Mouse (Mus musculus) limb, embryonic 11.5 days (tissue): ENCODE results near the gene Ppp1r14a. TPM values are rescaled to one million over a fixed set of nuclear protein-coding genes. Genes with fewer than 3 reads are reported as not detected.

Source experiments
- ATAC-seq: fragments of 200-750 bp; cut with Nextera tagmentation; 2 replicates; pipeline ENCODE4 v1.8.0; 2017; ENCODE audit warnings: low read depth; ENCODE audit not compliant: insufficient number of reproducible peaks, low FRiP score, low TSS enrichment
- DNase-seq: peaks from one replicate; pipeline ENCODE4 v3.0.0-alpha.2; 2015; ENCODE audit warnings: low spot score
- H3K27ac ChIP-seq: fragments of 300-500 bp; sonication (generic); replicated peaks from 2 replicates; pipeline ENCODE4 v1.5.1; 2014; ENCODE audit warnings: low read depth, mild to moderate bottlenecking, low read length
- H3K27me3 ChIP-seq: fragments of 300-500 bp; sonication (generic); 2 replicates; pipeline ENCODE4 v1.6.1; 2014; ENCODE audit warnings: mild to moderate bottlenecking, low read length, mixed read lengths; ENCODE audit not compliant: control insufficient read depth, insufficient read depth
- H3K36me3 ChIP-seq: fragments of 300-500 bp; sonication (generic); 2 replicates; pipeline ENCODE4 v1.6.1; 2014; ENCODE audit warnings: mild to moderate bottlenecking, low read length, moderate library complexity, mixed read lengths; ENCODE audit not compliant: control insufficient read depth, insufficient read depth
- H3K4me1 ChIP-seq: fragments of 300-500 bp; sonication (generic); 2 replicates; pipeline ENCODE4 v1.6.1; 2014; ENCODE audit warnings: low read length, mixed read lengths; ENCODE audit not compliant: control insufficient read depth, insufficient read depth
- H3K4me2 ChIP-seq: fragments of 300-500 bp; sonication (generic); 2 replicates; pipeline ENCODE4 v1.6.1; 2014; ENCODE audit warnings: low read depth, mild to moderate bottlenecking, moderate library complexity; ENCODE audit not compliant: severe bottlenecking
- H3K4me3 ChIP-seq: fragments of 300-500 bp; sonication (generic); 2 replicates; pipeline ENCODE4 v1.5.1; 2014; ENCODE audit warnings: low read depth, low read length
- H3K9ac ChIP-seq: fragments of 300-500 bp; sonication (generic); 2 replicates; pipeline ENCODE4 v1.6.1; 2014; ENCODE audit warnings: mild to moderate bottlenecking, low read length
- H3K9me3 ChIP-seq: fragments of 300-500 bp; sonication (generic); 2 replicates; pipeline ENCODE4 v1.6.1; 2016; ENCODE audit warnings: low read length; ENCODE audit not compliant: control insufficient read depth
- WGBS: fragments of 180-500 bp; shearing (Covaris S2); extraction: QIAGEN DNeasy Blood & Tissue Kit; methylation state at CpG from one replicate; pipeline ENCODE4 v1.1.7; 2014; 5-methylcytosine and 5-hydroxymethylcytosine counted together
- polyA plus RNA-seq: library from polyadenylated mRNA; unstranded; fragments of >200 nt; fragmentation: Nextera tagmentation; extraction: Ambion mirVana; gene quantifications from 2 replicates; pipeline ENCODE4 v1.2.1, GENCODE M21; 2014

Gene Ppp1r14a
- polyA plus RNA-seq, 1 experiment from 2014 or later = 3.5 TPM

DNA sequence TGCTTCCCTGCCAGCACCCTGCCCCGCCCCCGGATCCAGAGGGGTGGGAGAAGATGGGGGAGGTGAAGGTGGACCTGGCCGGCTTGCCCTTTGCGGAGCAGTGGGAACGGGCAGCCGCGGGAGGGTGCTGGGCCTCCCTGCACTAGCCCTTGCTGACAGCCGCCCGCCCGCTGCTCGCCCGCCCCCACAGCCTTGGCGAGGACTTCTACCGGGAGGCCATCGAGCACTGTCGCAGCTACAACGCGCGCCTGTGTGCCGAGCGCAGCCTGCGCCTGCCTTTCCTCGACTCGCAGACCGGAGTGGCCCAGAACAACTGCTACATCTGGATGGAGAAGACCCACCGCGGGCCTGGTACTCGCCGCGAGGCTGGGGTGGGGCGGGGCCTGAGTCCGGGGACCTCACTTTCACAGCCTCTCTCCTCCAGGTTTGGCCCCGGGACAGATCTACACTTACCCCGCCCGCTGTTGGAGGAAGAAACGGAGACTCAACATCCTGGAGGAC, 20.2 kb downstream of the Ppp1r14a start:
- peak; percentile 61 for DNase-seq
- Histone ChIP-seq H3K27me3 (no peaks in the 10 kb centered on the region), H3K9me3 (no peaks in the 10 kb centered on the region), H3K9ac (peak overlapping the region; percentile 74), H3K4me2 (peak overlapping the region; percentile 76), H3K4me3 (peak overlapping the region; percentile 69), H3K36me3 (no peaks in the 10 kb centered on the region; the same call in 1 of the 2 replicates), H3K4me1 (peaks cover 46% of the 10 kb centered on the region), H3K27ac (peak overlapping the region; percentile 56; the same call in 1 of the 2 replicates)
- WGBS = under 1% methylated on average over 35 of the region's 36 CpGs
- ATAC-seq = no peak

DNA sequence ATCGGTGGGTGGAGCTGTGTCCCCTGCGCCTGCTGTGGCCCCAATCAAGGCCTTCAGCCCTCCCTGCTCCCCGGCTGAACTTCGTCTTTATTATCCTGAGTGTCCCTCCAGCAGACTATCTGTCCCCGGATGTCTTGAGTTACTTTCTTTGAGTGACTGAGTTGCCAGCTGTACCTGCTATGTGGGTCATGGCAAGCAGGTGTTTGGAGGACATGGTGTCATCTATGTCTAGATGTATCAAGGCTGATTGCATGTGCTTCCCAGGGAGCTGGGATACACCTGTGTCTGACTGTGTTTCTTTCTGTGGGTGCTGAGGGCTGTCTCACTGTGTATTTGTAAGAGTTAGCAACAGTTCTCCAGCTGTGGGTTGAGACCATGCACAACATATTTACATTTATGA, 20.6 kb downstream of the Ppp1r14a start:
- no peak for ATAC-seq
- WGBS = 3% methylated on average over 5 of the region's 5 CpGs

DNA sequence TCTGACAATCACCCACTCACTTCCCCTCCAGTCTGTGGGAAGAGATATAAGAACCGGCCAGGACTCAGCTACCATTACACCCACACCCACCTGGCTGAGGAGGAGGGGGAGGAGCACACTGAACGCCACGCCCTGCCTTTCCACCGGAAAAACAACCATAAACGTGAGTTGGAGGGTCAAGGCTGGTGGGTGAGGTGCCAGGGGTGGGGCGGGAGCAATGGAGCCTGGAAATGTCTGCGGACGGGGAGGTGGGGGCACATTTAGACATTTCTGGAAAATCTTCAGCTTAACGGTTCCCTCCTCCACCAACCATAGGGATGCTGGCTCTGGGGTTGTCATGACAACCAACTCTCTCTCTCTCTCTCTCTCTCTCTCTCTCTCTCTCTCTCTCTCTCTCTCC, 23.9 kb downstream of the Ppp1r14a start:
- no peak overlapping the region for H3K9ac ChIP-seq
- WGBS = 27% methylated on average over 9 of the region's 9 CpGs
- H3K4me3 ChIP-seq = no peak overlapping the region
- no peak overlapping the region for H3K27ac ChIP-seq
- DNase-seq = peak; percentile 28
- H3K4me1 ChIP-seq = peaks cover 61% of the 10 kb centered on the region
- H3K9me3 ChIP-seq = no peaks in the 10 kb centered on the region
- H3K4me2 ChIP-seq = peak overlapping the region; percentile 10; the same call in 1 of the 2 replicates
- no peak for ATAC-seq
- H3K36me3 ChIP-seq = no peaks in the 10 kb centered on the region; the same call in none of the 2 replicates
- H3K27me3 ChIP-seq = no peaks in the 10 kb centered on the region

More for the DNA sequence above, 20.6 kb downstream of the Ppp1r14a start:
- H3K9me3 ChIP-seq = no peaks in the 10 kb centered on the region
- peak overlapping the region; percentile 76 for H3K4me2 ChIP-seq
- no peaks in the 10 kb centered on the region; the same call in 1 of the 2 replicates for H3K36me3 ChIP-seq
- H3K4me3 ChIP-seq = peak overlapping the region; percentile 69
- peak overlapping the region; percentile 74 for H3K9ac ChIP-seq
- H3K27ac ChIP-seq = no peak overlapping the region; the same call in 1 of the 2 replicates
- H3K27me3 ChIP-seq = no peaks in the 10 kb centered on the region
- DNase-seq = no peak
- H3K4me1 ChIP-seq = peaks cover 45% of the 10 kb centered on the region

DNA sequence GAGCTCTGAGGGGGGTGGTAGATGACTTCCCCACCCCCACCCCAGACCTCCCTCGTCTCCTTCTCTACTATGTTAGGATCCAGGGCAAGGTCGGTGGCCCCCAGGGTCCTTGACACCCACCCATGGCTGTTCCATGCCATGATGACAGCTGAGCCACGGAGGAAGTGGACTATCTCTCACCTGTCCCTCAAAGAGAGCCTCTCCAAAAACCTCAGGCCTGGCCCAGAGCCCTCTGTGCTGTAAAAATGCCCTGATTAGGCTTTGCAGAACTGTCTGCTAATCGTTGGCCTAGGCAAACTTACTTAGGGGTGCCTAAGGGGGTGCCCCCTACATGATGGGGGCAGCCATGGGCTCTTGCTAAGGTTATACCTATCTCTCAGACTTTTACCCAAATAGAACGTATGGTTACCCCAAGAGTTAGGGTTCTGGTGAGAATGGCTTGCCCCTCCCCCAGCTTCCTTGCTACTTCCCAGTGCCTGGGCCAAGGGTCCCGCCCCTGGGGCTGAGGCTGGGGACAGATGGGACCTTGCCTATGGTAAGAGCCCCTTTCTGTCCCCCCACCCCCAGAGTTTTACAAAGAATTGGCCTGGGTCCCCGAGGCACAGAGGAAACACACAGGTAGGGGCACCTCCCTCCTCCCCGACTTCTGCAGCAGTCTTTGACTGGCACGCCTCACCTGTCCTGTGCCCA, 24.6 kb downstream of the Ppp1r14a start:
- H3K9me3 ChIP-seq = no peaks in the 10 kb centered on the region
- H3K4me1 ChIP-seq = peaks cover 63% of the 10 kb centered on the region
- WGBS = 48% methylated on average over 9 of the region's 9 CpGs
- no peak overlapping the region for H3K27ac ChIP-seq
- no peak overlapping the region for H3K9ac ChIP-seq
- H3K27me3 ChIP-seq = no peaks in the 10 kb centered on the region
- DNase-seq (no peak), ATAC-seq (no peak)
- no peaks in the 10 kb centered on the region; the same call in none of the 2 replicates for H3K36me3 ChIP-seq
- H3K4me3 ChIP-seq = no peak overlapping the region
- no peak overlapping the region for H3K4me2 ChIP-seq

DNA sequence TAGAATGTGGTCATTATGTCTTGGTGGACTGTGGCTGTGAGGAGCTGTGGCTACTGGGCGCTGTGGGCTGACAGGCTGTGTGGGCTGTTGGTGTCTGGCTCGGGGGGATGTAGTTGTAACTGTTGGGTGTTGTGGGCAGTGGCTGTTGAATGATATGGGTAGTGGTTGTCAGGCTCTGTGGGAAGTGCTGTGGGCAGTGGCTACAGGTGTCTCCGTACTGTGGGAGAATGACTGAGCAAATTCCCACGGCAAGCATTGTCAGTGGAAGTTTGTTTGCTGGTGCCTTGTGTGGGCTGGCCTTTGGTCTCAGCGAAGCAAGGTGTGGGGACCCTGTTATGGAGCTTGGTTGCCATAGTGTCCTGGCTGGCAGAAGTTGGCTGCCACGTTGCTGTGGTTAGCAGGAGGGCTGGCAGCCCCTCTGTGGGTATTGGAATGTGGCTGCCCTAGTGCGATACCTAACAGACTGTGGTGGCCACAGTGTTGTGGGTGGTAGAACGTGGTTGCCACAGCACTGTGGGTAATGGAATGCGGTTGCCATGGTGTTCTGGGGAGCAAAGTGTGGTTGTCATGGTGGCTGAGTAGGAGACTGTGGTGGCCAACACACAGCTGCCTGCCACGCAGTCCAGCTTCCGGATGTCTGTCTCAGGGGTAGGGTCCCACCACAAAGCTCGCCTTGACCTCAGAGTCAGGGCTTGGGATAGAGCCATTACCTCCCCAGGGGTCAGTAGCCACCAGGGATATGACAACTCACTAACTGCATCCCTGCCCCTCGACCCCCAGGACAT, 25.9 kb downstream of the Ppp1r14a start:
- ATAC-seq (no peak), DNase-seq (no peak)
- Histone ChIP-seq H3K4me1 (peaks cover 66% of the 10 kb centered on the region), H3K9me3 (no peaks in the 10 kb centered on the region), H3K4me3 (no peak overlapping the region), H3K36me3 (no peaks in the 10 kb centered on the region; the same call in none of the 2 replicates), H3K27ac (peak overlapping the region; percentile 36; the same call in 1 of the 2 replicates), H3K4me2 (no peak overlapping the region), H3K27me3 (no peaks in the 10 kb centered on the region), H3K9ac (no peak overlapping the region)
- 83% methylated on average over 13 of the region's 13 CpGs for WGBS

- Histone ChIP-seq H3K4me3 (no peak overlapping the region), H3K9ac (peak overlapping the region; percentile 17; the same call in 1 of the 2 replicates), H3K9me3 (no peaks in the 10 kb centered on the region), H3K4me1 (peaks cover 76% of the 10 kb centered on the region), H3K27ac (peak overlapping the region; percentile 90), H3K27me3 (no peaks in the 10 kb centered on the region), H3K4me2 (no peak overlapping the region), H3K36me3 (no peaks in the 10 kb centered on the region; the same call in none of the 2 replicates)
- DNase-seq (no peak), ATAC-seq (no peak)
- 68% methylated on average over 17 of the region's 17 CpGs for WGBS
These were observed 27.1 kb downstream of the Ppp1r14a start for GRCm38 (mm10) chr7:29316137-29316734.

DNA sequence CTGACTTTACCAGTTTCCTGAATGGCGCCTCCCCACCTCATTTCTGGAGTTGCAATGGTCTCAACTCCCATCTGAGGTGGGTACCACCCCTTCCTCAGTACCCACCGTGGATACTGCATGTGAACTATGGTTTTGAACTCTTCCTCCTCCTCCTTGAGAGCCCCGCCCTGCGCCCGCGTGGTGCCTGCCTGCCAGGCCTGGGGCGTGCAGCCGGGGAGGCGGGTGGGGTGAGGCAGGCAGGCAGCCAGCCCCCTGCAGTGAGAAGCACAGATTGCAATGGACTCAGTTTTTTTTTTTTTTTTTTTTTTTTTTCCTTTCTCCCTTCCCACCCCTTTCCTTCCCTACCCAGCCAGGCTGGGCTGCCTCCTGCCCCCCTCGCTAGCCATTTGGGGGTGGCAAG, 27.9 kb downstream of the Ppp1r14a start:
- no peaks in the 10 kb centered on the region for H3K9me3 ChIP-seq
- H3K9ac ChIP-seq = no peak overlapping the region; the same call in 1 of the 2 replicates
- DNase-seq (peak; percentile 77), ATAC-seq (peak; percentile 26)
- H3K36me3 ChIP-seq = no peaks in the 10 kb centered on the region; the same call in 1 of the 2 replicates
- H3K27me3 ChIP-seq = no peaks in the 10 kb centered on the region
- WGBS = 4% methylated on average over 10 of the region's 10 CpGs
- peak overlapping the region; percentile 32 for H3K4me2 ChIP-seq
- peaks cover 82% of the 10 kb centered on the region for H3K4me1 ChIP-seq
- no peak overlapping the region for H3K4me3 ChIP-seq
- peak overlapping the region; percentile 90 for H3K27ac ChIP-seq

DNA sequence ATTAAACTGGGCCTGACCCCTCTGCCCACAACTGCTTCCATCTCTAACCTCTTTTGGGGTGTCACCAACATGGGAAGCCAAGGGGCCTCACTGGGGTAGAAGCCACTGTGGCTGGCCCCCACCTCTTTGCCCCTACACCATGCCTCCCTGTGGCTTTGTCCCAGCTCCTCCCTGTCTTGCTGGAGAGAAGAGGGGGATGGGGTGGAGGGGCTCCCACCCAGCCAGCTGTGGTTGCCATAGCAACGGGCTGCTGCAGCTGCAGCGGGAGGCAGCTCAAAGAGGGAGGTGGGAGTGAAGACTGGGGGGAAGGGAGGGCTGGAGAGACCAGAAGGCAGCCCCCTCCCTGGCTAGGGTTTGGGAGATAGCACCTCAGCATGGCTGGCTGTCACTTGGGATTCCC, 28.4 kb downstream of the Ppp1r14a start:
- peak; percentile 81 for ATAC-seq
- peaks cover 83% of the 10 kb centered on the region for H3K4me1 ChIP-seq
- peak overlapping the region; percentile 90 for H3K27ac ChIP-seq
- H3K36me3 ChIP-seq = no peaks in the 10 kb centered on the region; the same call in 1 of the 2 replicates
- peak overlapping the region; percentile 32 for H3K4me2 ChIP-seq
- 0% methylated on average over 2 of the region's 2 CpGs for WGBS
- no peak overlapping the region for H3K4me3 ChIP-seq
- H3K9ac ChIP-seq = peak overlapping the region; percentile 19; the same call in 1 of the 2 replicates
- H3K9me3 ChIP-seq = no peaks in the 10 kb centered on the region
- no peaks in the 10 kb centered on the region for H3K27me3 ChIP-seq
- peak; percentile 90 for DNase-seq
